Mouse (Mus musculus) left cerebral cortex, adult 8-10 months (tissue): Measurements from ENCODE around the gene Fhit. TPM values are rescaled to one million over a fixed set of nuclear protein-coding genes. Genes with fewer than 3 reads are reported as not detected.
"Not testable (repeated sequence)": the region's sequence is repeated elsewhere in the genome, so short reads cannot be mapped to it uniquely, and the experiment has no call there.

ENCODE experiments used
- DNase-seq, 2 experiments: peaks; one replicate each; pipeline ENCODE4 v3.0.0; 2022; ENCODE audit warnings: low spot score in 2 of 2
- total RNA-seq, 4 experiments: library from RNA; stranded (reverse); gene quantifications; 2 replicates each; pipeline ENCODE4 v1.2.4; 2022

Gene Fhit
- total RNA-seq, 4 experiments from 2014 or later, result 4.6 to 9.3 (median 6.3) TPM

DNA sequence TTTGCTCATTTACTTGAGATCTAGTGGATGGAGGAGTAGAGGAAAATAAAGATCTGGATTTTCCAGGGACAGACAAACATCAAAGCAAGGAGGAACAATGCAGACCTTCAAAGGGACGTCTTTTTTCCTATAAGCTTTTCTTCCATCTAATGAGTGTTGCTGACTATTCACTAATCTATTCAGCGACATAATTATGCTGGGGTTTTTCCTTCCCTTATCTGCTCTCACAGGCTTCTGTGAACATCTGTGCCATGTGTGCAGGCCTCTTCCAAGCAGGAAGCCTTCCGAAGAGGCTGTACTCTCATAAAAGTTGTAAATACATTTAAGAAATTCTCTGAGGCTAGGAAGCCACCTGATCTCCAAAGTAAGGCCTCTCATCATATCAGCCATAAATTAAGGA, 228.2 kb downstream of the Fhit start:
- DNase-seq, result no peak

DNA sequence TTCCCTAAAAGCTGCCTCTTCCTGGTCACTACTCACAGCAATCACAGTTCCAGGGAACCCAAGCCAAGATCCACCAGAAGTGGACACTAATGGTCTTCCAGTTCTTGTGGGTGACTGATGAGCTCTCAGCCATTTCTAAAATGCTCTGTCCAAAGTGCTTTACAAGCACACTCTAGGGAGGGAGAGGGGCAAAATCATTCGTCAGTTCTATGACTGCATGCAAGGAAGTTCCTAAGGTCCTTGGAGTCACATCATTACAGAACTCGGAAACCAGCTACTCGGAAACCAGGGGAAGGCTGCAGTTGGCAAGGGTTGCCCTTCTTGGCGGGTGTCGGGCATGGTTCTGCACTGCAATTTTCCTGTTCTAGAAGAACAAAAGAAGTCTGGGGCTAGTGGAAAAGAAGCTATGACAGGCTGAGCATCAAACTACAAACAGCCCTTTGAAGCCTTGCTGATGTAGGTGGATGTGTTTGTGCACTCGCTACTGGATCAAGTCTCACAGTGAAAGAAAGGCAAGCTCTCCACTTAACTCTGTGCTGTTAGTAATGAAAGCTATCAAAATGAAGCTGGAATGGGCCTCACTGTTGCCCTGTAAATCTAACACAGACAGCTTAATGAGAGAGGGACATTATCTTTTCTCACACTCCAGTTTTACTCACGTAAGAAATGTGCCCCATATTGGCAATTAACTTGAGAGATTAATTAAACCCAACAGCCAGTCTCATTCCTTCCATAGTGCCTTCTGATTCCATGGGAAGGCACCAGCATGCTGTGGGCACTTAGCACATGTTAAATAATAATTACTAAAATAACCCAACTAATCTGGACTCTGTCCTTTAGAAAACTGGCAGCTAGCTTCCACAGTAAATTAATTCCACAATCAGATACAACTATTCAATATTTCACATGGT, 243.7 kb downstream of the Fhit start:
- no peak for DNase-seq

DNA sequence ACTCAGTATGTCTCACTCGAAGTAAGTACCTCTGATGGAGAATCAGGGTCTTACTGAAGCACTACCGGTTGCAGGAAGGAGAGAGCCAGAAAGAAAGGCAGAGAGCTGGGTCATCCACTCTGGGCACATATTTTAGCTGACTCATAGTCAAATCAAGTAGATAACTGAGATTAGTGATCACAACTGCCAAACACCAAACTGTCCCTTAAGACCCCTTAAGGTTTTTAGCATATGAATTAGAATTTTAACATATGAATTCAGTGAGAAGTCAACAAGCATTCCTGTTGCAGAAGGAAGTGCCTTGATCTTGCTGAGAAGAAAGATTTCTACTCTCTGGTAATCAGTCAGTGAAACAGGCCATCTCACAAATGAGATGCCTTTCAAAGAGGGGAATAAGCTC, 253.8 kb downstream of the Fhit start:
- DNase-seq, result no peak

DNA sequence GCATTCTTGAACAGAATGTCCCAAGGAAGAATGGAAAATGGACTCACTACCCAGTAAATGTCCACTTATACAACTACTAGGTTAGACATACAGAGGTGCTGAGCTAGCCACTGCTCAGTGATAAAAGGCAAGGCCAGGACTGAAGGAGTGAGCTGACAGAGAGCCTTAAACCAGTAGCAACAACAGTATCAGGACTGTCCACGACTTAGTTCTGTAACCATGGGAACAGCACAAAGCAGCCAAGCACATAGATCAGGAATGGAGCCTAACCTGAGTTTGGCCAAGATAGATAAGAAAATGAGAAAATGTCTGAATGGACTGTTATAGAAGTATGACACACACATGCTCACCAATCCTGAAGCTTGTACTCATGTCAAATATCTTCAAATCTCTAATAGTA, 279.1 kb downstream of the Fhit start:
- no peak for DNase-seq

DNA sequence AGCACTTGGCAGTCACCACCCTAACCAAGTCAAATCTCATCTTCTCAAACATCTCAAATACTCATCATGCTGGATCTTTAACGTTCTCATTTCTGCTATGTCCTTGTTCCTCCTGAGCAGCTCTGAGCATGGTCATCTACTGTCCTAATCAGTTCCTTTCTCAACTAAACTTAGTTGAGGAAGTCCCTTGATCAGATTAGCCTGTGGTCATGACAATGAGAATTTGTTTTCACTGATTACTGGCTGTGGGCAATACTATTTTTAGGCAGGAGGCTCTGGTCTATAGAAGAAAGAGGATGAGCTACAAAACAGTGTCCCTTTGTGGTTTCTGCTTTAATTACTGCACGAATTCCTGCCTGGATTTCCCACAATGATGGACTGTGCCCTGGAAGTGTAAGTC, 281.1 kb downstream of the Fhit start:
- DNase-seq, result no peak

DNA sequence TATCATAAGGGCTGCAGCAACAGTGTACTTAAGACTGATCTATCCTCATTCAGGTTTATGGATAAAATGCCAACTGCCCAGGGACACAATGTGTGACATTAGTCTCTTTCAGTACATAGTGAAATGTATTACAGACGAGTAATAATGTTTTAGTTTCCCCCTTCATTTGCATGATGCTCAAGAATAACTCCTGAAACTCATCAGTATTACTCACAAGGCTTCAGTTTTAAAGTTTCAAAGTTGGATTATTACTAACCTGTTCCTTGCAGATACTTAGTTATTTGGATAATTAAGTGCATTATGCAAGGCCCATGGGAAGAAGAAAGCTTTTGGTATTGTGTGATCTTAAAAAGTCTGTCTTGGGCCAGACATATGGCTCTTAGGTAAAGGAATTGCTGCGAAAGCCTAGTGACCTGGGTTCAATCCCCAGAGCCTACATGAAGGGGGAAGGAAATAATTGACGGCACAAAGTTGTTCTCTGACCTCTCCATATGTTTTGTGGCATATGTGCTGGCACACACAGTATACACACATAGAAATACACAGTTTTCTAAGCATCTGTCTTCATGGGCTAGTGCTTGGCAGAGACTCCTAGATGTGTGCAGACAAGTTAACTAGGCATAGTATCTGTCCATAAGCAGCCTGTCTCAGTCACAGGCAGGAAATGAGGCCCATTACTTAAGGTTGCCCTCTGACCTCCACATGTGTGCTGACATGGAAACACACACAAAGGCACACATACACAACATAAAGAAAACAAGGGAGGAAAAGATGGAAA, 287.1 kb downstream of the Fhit start:
- DNase-seq, result no peak

DNA sequence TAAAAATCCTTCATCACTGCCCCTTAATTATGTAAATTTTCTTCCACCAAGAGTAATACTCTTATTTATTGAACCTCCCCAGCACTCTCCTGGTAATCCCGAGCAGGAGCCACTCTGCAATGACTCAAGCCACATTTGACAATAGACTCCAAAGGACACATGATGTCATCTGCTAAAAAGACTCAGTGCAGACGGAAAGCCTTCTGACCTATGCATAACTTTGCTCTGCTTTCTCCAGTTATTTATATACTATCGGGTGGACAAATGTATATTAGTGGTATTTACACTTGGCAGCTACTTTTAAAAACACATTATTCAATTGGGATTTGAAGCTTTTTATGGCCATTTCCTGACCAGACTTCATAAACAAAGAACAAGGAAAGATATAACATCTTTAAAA, 304.2 kb downstream of the Fhit start:
- no peak for DNase-seq

DNA sequence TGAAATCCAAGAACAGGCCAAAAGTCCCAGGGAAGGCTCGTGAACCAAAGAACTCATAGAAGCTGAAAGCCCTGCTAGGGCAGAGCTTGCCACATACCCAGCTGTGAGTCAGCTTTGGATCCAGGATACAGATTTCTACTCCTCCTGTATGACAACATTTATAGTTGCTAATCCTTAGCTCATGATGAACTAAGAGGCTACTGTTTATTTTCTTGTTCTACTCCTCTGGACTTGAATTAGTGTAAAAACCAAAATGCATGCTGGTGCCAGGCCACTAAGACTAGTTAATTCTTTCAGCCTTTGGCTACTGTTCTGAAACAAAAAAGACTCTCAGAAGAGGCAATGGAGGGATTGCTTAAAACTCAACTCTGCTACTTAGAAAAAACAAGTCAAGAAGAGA, 309.9 kb downstream of the Fhit start:
- no peak for DNase-seq

DNA sequence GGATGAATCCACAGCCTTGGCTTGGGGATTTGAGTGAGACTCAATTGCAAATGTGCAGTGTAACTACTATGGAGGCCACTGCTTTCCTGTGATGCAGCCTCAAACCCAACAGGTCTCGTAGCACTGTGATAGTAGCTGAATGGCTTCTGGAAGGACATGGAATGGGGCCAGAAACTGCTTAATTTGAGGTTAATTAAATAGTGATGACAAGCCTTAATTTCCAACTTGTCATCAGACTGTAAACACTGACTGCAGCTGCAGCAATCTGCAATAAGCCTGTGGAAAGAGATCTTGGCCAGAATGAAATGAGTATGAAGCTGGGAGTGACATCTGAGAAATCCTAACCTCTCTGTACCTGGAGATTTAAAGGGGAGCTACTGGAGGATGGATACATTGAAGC, 325.8 kb downstream of the Fhit start:
- DNase-seq, result no peak

DNA sequence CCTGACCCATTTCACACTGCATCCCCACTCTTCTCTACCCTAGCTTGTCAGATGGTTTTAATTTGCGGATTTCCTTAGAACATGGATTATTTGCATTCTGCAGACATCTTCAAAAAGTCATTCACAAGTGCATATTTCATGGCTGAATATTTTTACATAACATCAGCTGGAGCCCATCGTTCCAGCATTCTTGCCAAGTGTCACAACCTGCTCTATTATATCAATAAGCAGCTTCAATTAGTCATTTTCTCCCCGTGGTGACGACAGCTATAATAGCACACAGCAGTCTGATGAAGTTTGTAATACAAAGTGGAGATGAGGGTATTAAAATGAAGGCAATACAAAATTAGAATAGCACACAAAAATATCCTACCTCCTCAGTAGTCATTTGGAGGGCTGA, 337.0 kb downstream of the Fhit start:
- DNase-seq, result no peak

DNA sequence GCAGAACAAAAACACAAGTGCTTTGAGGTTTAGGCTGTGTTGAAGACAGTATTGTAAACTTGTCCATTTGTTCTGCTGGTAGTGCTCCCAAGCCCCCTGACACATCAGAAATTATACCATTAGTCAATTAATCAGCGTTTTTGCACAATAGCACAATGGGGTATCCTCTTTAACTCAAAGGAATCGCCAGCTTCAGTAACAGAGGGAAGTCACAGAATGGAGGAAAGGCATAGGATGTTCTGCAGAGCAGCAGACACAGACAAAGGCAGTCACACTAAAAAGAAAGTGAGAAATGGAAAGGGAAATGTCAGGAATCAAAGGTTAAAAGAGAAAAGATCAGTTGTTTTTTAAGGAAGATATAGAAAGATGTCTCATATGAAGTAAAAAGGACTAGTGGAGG, 348.3 kb downstream of the Fhit start:
- no peak for DNase-seq

DNA sequence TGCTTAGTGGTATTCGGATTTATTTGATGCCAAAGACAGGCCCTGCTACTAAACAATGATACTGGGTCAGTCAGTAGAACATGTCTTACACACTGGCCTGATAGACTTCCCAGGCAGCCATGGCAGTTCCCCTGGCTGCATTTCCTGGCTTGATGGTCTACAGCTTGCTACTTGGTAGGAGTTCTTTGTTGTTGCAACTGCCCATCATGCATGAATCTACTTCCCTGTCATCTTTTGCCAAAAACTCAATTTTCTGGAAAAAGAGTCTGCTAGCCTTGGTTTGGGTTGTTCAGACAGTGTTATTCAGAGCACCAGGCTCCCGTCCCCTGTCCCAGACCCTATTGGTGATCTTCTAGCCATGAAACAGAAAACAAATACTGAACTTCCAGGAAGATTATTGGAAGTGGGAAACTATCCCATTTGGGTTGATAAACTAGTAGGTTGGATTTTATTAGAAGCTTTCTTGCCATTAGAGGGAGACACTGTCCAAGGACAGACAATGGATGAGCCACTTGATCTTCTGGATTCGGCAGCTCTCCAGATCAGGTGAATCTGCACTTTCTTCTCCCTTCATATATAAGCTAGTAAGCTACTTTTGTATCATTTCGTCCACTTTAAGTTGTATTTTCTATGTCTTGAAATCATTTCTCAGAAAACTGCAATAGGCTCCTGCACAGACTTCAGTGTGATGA, 363.2 kb downstream of the Fhit start:
- DNase-seq, result no peak

DNA sequence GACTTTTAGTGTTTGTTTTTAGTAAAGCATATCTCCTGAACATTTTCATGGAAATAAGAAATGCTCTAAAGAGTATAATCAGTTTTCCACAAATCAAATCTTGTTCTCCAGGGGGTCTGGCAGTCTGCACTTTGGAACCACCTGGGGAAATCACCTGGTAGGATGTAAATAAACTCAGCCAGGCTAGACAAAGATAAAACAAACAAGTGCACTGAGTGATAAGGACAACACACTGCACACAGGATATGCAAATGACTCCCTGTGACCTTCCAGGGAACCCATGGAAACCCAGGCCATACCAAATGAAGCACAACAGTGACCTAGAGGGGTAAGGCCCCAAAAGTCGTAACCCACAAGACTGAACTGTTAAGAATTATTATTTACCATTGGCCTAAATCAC, 364.2 kb downstream of the Fhit start:
- DNase-seq, result no peak

DNA sequence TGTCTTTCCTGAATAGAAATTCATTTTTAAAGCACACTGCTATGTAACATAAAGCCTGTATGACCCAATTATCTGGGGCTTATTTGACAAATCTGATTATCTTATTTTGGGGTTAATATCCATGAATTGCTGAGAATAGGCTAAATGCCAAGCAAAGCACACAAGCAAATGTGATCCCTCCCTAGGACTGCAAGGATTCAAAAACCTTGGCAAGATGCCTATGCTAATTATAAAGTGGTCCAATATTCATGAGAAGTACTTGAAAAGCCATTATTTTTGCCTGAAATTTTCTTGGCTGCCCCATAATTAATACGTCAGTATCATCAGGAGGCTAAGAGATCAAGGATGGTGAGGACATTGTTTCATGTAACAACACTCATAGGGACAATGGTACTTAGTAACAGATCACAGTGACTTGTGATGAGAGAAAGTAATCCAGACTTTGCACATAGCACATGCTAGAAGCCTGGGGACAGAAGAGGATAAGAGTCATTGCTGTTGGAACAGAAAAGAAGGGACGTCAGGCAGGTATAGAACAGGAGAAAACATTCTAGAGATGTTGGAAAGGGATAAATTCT, 366.2 kb downstream of the Fhit start:
- DNase-seq, result no peak

DNA sequence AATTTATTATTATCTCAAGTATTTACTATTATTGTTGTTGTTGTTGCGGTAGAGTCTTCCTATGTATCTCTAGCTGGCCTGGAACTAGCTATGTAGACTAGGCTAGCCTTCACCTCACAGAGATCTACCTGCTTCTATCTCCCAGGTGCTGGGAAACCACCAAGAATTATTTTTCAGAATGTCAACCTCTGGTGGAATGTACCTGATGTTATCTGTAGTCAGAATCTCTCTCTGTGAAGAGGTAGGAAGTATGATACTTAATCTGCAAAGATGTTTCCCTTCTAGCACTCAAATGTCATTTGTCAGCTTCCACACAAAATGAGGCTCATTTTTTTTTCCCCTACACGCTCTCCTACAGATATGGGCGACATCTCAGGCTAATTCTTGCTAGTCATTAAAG, 377.9 kb downstream of the Fhit start:
- DNase-seq, result no peak

DNA sequence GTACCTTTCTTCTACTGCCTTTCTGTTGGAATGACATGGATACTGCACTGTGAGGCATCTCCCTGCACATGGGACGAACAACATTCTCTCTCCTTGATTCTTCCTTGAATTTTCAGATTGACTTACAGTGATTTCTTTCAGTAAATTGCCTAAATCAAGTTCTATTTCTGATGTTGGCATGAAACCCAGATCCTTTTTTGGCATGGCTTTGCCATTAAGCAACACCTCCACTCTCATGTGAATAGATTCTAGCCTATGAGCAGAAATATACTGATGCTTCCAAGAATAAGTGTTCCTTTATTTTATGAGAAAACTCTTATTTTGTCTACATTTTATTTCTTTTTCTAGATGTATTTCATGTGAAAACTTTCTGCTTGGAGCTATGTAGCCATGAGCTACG, 383.1 kb downstream of the Fhit start:
- no peak for DNase-seq

DNA sequence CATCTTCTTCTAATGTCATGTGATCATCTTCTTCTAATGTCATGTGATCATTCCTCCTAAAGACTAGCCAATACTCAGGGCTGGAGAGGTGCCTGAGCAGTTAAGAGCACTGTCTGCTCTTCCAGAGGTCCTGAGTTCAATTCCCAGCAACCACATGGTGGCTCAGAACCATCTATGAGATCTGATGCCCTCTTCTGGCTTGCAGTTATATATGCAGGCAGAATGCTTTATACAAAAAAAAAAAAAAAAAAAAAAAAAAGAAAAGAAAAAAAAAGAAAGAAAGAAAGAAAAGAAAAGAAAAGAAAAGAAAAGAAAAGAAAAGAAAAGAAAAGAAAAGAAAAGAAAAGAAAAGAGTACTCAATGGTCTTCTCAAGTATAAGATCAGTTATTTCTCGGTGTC, 407.0 kb downstream of the Fhit start:
- DNase-seq, result not testable (repeated sequence)

DNA sequence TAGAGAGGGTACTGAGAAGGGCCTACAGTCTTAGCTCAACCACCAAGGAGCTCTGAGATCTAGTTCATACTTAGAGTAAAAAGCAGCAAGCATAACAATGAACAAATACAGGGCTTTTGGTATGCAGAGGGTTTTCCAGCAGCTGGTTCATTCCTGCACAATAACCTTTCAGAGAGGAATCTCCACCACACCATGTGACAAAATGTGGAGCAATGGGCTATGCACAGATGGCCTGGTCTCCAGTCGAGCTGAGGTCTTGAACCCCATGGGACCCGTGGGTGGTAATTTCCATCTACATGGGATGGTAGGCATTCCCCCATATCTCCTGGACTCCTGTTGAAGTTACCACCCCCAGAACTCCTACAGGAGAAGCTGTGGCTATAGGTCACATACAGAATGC, 423.8 kb downstream of the Fhit start:
- DNase-seq, result no peak

DNA sequence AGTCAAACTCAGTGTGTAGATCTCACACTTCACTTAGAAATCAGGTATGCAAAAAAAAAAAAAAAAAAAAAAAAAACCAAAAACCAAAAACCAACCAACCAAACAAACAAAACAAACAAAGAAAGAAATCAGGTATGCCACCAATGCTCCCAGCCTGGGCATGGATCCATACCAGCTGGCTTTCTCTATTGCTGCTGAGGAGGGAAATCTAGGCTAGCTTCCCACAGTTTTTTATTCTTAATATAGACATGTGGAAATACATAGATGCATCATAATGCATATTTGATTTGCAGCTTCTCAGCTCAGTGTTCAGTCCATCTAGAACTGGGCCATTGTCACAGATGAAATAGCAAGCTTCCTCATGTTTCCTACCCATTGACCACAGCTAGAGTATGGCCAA, 439.3 kb downstream of the Fhit start:
- peak in 1 of 2 experiments; percentile 25 for DNase-seq

DNA sequence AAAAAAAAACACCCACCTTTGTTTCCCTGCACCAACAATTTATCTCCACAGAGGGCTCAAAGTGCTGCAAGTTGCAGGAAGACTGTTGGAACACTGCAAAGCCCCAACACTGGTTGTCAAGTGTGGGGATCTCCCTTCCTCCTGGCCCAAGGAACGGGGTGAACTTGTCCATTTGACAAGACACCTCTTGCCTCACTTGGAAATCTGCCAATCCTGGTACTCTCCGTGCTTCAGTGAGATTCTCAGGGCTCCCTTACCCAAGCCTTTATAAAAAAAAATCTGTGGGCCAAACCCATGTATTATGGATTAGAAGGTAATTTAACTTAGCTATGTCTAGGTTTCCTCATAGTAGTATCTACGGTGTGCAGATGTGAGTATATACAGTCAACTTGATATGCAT, 448.9 kb downstream of the Fhit start:
- no peak for DNase-seq

DNA sequence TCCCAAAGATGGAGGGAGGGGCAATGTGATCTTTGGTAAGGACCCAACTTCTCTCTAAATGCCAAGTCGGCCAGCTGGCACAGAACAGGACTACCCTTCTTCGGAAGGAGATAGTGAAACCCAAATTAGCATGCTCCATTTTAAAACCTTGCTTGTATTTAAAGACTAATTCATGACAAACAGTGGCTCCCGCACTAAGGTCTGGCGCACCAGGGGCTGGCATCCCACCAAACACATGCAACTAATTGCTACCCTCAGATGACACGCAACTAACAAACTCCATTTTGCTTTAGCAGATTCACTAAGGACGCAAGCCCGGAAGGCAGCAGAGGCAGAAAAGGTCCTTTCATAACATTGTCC, 449.3 kb downstream of the Fhit start:
- peak in 1 of 2 experiments; percentile 18 for DNase-seq
